Mouse (Mus musculus) forebrain, postnatal 0 days (tissue): ENCODE results near the gene AI837181. TPM values are rescaled to one million over a fixed set of nuclear protein-coding genes. Genes with fewer than 3 reads are reported as not detected.

ENCODE experiments used
- ATAC-seq: fragments of 200-750 bp; cut with Nextera tagmentation; 2 replicates; pipeline ENCODE4 v1.8.0; 2017; ENCODE audit warnings: mild to moderate bottlenecking, moderate library complexity
- DNase-seq: peaks from one replicate; pipeline ENCODE4 v3.0.0-alpha.2; 2015
- H3K27ac ChIP-seq: fragments of 300-500 bp; sonication (generic); 2 replicates; pipeline ENCODE4 v1.5.1; 2014; ENCODE audit warnings: low read depth, mild to moderate bottlenecking, antibody characterized with exemption, low read length, moderate library complexity, mixed read lengths
- H3K27me3 ChIP-seq: fragments of 300-500 bp; sonication (generic); 2 replicates; pipeline ENCODE4 v1.6.1; 2014; ENCODE audit warnings: mild to moderate bottlenecking, low read length, mixed read lengths; ENCODE audit not compliant: insufficient read depth
- H3K36me3 ChIP-seq: fragments of 300-500 bp; sonication (generic); 2 replicates; pipeline ENCODE4 v1.6.1; 2014; ENCODE audit warnings: mild to moderate bottlenecking, moderate library complexity; ENCODE audit not compliant: insufficient read depth
- H3K4me1 ChIP-seq: fragments of 300-500 bp; sonication (generic); 2 replicates; pipeline ENCODE4 v1.6.1; 2014; ENCODE audit warnings: antibody characterized with exemption; ENCODE audit not compliant: insufficient read depth
- H3K4me2 ChIP-seq: fragments of 300-500 bp; sonication (generic); 2 replicates; pipeline ENCODE4 v1.6.1; 2014; ENCODE audit warnings: low read depth, mild to moderate bottlenecking, moderate library complexity
- H3K4me3 ChIP-seq: fragments of 300-500 bp; sonication (generic); 2 replicates; pipeline ENCODE4 v1.5.1; 2014; ENCODE audit warnings: low read depth, low read length, mixed read lengths
- H3K9ac ChIP-seq: fragments of 300-500 bp; sonication (generic); 2 replicates; pipeline ENCODE4 v1.6.1; 2014; ENCODE audit warnings: mild to moderate bottlenecking
- H3K9me3 ChIP-seq: fragments of 300-500 bp; sonication (generic); 2 replicates; pipeline ENCODE4 v1.6.1; 2016; ENCODE audit warnings: low read length
- CTCF ChIP-seq: sonication (generic); IDR thresholded peaks from 2 replicates; pipeline ENCODE4 v1.5.1; 2016; ENCODE audit warnings: antibody characterized with exemption, control low read depth, low read depth
- WGBS: fragments of 180-500 bp; shearing (Covaris S2); extraction: QIAGEN DNeasy Blood & Tissue Kit; methylation state at CpG from one replicate; pipeline ENCODE4 v1.1.7; 2014; 5-methylcytosine and 5-hydroxymethylcytosine counted together
- polyA plus RNA-seq: library from polyadenylated mRNA; unstranded; fragments of >200 nt; fragmentation: Nextera tagmentation; extraction: Ambion mirVana; gene quantifications from 2 replicates; pipeline ENCODE4 v1.2.1, GENCODE M21; 2015
- total RNA-seq: library from RNA; depleted of rRNA; stranded (reverse); fragments of >200 nt; gene quantifications from 2 replicates; pipeline ENCODE4 v1.2.3, GENCODE M21; 2014

The AI837181 gene
- total and polyA plus RNA-seq, 2 experiments from 2014 or later, result 56.6 to 72.5 TPM

DNA sequence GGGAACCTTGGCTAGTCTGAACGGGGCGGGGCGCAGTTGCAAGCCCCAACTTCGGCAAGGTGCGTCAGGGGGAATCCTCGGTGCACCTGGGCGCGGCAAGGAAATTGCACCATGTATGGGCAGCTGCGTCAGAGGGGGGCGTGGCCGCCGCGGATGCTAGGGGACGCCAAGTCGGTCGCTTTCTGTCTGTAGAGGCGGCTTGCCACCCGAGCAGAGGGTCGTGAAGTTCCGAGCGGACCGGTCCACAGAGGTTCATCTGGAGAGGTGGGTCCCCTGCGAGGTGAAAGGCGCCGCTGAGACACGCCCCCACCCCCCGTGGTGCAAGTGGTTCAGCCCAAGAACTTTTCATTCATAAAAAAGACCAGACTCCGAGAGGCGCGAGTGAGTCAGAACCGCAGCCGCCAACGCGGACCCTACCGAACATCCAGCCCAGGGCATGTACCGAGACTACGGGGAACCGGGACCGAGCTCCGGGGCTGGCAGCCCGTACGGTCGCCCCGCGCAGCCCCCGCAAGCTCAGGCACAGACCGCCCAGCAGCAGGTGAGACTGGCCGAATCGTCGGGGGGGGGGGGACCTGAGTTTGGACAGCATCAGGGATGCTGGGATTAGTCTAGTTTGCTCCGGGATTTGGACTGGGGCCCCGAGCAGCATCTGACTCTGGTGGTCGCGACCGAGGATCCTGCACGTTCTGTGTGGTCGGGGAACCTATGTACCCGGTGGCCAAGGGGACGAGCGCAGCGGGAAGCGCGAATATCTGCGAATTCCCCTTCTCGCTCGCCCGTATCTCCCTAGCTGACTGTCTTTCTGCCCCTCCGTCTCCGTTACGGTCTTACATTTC lies 22.8 kb downstream of the AI837181 start, which contains the start of gene Fosl1:
Gene Fosl1 (plus strand): TSS at position 33 of the 839 bp plus-strand sequence.
- H3K4me2 ChIP-seq, result peak within 1 kb of the TSS; percentile 92
- H3K9ac ChIP-seq, result peak within 1 kb of the TSS; percentile 46
- H3K36me3 ChIP-seq, result no peaks in the 10 kb centered on the region
- peak within 1 kb of the TSS; percentile 56 for H3K4me3 ChIP-seq
- no peaks in the 10 kb centered on the region for H3K9me3 ChIP-seq
- no peak for TF ChIP-seq CTCF
- peak; percentile 77 for ATAC-seq
- H3K27ac ChIP-seq, result no peak within 1 kb of the TSS
- WGBS, result under 1% methylated on average over 70 of the region's 70 CpGs
- peaks cover 29% of the 10 kb centered on the region for H3K27me3 ChIP-seq
- peak; percentile 67 for DNase-seq
- H3K4me1 ChIP-seq, result no peaks in the 10 kb centered on the region

GRCm38 (mm10) chr19:5448354-5449150 lies 23.6 kb downstream of the AI837181 start:
- H3K9me3 ChIP-seq, result no peaks in the 10 kb centered on the region
- no peak for TF ChIP-seq CTCF
- H3K36me3 ChIP-seq, result no peaks in the 10 kb centered on the region
- no peaks in the 10 kb centered on the region for H3K4me1 ChIP-seq
- 8% methylated on average over 36 of the region's 36 CpGs for WGBS
- peak overlapping the region; percentile 56 for H3K4me3 ChIP-seq
- ATAC-seq, result no peak
- H3K27me3 ChIP-seq, result peaks cover 29% of the 10 kb centered on the region
- H3K27ac ChIP-seq, result no peak overlapping the region
- no peak for DNase-seq
- peak overlapping the region; percentile 92 for H3K4me2 ChIP-seq
- 0 out of 2 replicates have a peak overlapping the region, but pooled peaks have one; percentile 46 for H3K9ac ChIP-seq

- Histone ChIP-seq H3K36me3 (peaks cover 7% of the 10 kb centered on the region), H3K9me3 (no peaks in the 10 kb centered on the region), H3K4me3 (no peak overlapping the region), H3K4me2 (no peak overlapping the region), H3K27me3 (peaks cover 29% of the 10 kb centered on the region), H3K27ac (no peak overlapping the region), H3K4me1 (no peaks in the 10 kb centered on the region), H3K9ac (no peak overlapping the region)
- no peak for ATAC-seq
- WGBS, result 88% methylated on average over 3 of the region's 3 CpGs
- DNase-seq, result no peak
- TF ChIP-seq CTCF, result no peak
Measured at GRCm38 (mm10) chr19:5449673-5450072, 24.7 kb downstream of the AI837181 start.

DNA sequence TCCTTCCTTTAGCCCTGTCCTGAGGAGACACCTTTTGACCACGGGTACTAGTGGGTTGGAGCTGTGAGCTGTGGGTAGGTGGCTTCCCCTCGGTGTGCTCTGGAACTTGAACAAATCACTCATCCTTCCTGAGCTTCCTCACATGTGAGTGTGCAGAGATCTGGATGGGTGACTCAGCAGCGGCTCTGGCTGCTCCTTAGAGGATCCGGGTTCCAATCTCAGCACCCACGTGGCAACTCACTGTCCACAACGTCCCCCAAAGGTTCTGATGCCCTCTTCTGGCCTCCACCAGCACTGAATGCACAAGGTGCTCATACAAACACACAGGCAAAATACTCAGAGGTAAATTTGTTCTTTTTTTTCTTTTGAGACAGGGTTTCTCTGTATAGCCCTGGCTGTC lies 26.8 kb downstream of the AI837181 start:
- Histone ChIP-seq H3K9ac (no peak overlapping the region), H3K4me3 (no peak overlapping the region), H3K27ac (no peak overlapping the region), H3K4me2 (no peak overlapping the region), H3K9me3 (no peaks in the 10 kb centered on the region), H3K27me3 (peaks cover 29% of the 10 kb centered on the region), H3K4me1 (peaks cover 10% of the 10 kb centered on the region), H3K36me3 (peaks cover 7% of the 10 kb centered on the region)
- ATAC-seq (no peak), DNase-seq (no peak)
- no peak for TF ChIP-seq CTCF
- WGBS, result 92% methylated on average over 6 of the region's 6 CpGs

GRCm38 (mm10) chr19:5455037-5455436 lies 30.1 kb downstream of the AI837181 start:
- WGBS, result 79% methylated on average over 12 of the region's 12 CpGs

GRCm38 (mm10) chr19:5455568-5455967 lies 30.6 kb downstream of the AI837181 start:
- TF ChIP-seq CTCF, result no peak
- Histone ChIP-seq H3K4me1 (peaks cover 25% of the 10 kb centered on the region), H3K4me2 (peak overlapping the region; percentile 96), H3K27me3 (no peaks in the 10 kb centered on the region; the same call in 1 of the 2 replicates), H3K9me3 (no peaks in the 10 kb centered on the region), H3K36me3 (peaks cover 7% of the 10 kb centered on the region), H3K4me3 (peak overlapping the region; percentile 85), H3K27ac (peak overlapping the region; percentile 21; the same call in 1 of the 2 replicates), H3K9ac (peak overlapping the region; percentile 96; the same call in 1 of the 2 replicates)
- DNase-seq, result no peak
- WGBS, result 58% methylated on average over 8 of the region's 8 CpGs
- no peak for ATAC-seq

More at GRCm38 (mm10) chr19:5455037-5455436, 30.1 kb downstream of the AI837181 start:
- Histone ChIP-seq H3K27ac (no peak overlapping the region), H3K36me3 (peaks cover 7% of the 10 kb centered on the region), H3K9ac (no peak overlapping the region), H3K9me3 (no peaks in the 10 kb centered on the region), H3K27me3 (no peaks in the 10 kb centered on the region; the same call in 1 of the 2 replicates), H3K4me3 (no peak overlapping the region), H3K4me2 (peak overlapping the region; percentile 96), H3K4me1 (peaks cover 23% of the 10 kb centered on the region)
- DNase-seq (no peak), ATAC-seq (no peak)
- TF ChIP-seq CTCF, result no peak
